Mouse (Mus musculus): ENCODE results near the gene Tpgs1. TPM values are rescaled to one million over a fixed set of nuclear protein-coding genes. Genes with fewer than 3 reads are reported as not detected.
"Not testable (repeated sequence)": the region's sequence is repeated elsewhere in the genome, so short reads cannot be mapped to it uniquely, and the experiment has no call there.

The Tpgs1 gene
- total and polyA plus RNA-seq, 2 experiments from 2014 or later, result 64.2 to 128 TPM

DNA sequence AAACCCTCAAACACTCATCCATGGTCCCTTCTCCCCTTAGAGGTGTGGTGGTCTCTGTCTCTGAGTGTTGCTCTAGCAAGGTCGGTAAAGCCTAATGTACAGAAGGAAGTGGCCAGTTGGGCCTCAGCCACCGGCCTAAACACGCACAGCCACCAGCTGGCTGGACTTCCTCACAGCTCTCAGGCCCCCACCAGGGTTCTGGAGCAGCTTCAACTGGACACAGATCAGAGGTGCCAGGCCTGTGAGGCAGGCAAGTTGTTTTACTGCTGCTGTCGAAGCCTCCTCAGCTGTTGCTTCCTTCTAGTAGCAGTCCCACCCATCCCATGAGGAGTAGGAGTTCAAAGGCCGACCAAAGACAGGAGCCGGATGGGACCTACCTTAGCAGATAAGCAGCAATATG lies 28.7 kb downstream of the Tpgs1 start:
- no peak overlapping the region for H3K4me2 ChIP-seq (ENCODE audit: low read depth)
- H3K27ac ChIP-seq (ENCODE audit: low read depth, low read length), result no peak overlapping the region
- WGBS, result 76% methylated on average over 6 of the region's 6 CpGs
- H3K36me3 ChIP-seq (ENCODE audit: insufficient read depth), result no peaks in the 10 kb centered on the region
- peaks cover 6% of the 10 kb centered on the region; the same call in 1 of the 2 replicates for H3K4me1 ChIP-seq (ENCODE audit: insufficient read depth)
- H3K9me3 ChIP-seq (ENCODE audit: low read length), result no peaks in the 10 kb centered on the region
- no peak overlapping the region for H3K9ac ChIP-seq
- no peaks in the 10 kb centered on the region for H3K27me3 ChIP-seq (ENCODE audit: insufficient read depth, low read length)
- no peak for DNase-seq
- H3K4me3 ChIP-seq (ENCODE audit: low read depth, low read length), result no peak overlapping the region
- ATAC-seq, result no peak
- no peak for TF ChIP-seq CTCF (IDR thresholded peaks at IDR 0.05; ENCODE audit: low read depth)

DNA sequence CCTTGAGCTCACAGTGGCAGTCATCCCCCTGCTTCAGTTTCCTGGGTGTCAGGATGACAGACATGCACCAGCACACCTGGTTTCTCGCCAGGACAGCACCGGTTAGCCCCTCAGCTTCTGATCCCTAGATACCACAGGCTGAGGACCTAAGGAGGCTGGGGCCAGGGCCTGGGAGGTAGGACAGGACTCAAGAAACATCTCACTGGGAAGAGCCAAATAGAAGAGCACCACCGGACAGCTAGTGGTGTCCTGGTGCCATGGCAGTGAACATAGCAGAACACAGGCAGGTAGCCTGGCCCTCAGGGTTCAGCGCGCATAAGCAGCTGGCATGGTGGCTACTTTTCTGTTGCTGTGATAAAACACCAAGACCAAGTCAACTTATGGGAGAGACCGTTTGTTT lies 29.3 kb downstream of the Tpgs1 start:
- 92% methylated on average over 6 of the region's 6 CpGs for WGBS
- H3K9me3 ChIP-seq (ENCODE audit: low read length), result no peaks in the 10 kb centered on the region
- H3K36me3 ChIP-seq (ENCODE audit: insufficient read depth), result no peaks in the 10 kb centered on the region
- no peaks in the 10 kb centered on the region for H3K27me3 ChIP-seq (ENCODE audit: insufficient read depth, low read length)
- H3K4me1 ChIP-seq (ENCODE audit: insufficient read depth), result peaks cover 6% of the 10 kb centered on the region; the same call in 1 of the 2 replicates
- no peak for DNase-seq
- TF ChIP-seq CTCF (IDR thresholded peaks at IDR 0.05; ENCODE audit: low read depth), result no peak
- H3K27ac ChIP-seq (ENCODE audit: low read depth, low read length), result no peak overlapping the region
- no peak for ATAC-seq
- H3K9ac ChIP-seq, result no peak overlapping the region
- no peak overlapping the region for H3K4me2 ChIP-seq (ENCODE audit: low read depth)
- H3K4me3 ChIP-seq (ENCODE audit: low read depth, low read length), result no peak overlapping the region

DNA sequence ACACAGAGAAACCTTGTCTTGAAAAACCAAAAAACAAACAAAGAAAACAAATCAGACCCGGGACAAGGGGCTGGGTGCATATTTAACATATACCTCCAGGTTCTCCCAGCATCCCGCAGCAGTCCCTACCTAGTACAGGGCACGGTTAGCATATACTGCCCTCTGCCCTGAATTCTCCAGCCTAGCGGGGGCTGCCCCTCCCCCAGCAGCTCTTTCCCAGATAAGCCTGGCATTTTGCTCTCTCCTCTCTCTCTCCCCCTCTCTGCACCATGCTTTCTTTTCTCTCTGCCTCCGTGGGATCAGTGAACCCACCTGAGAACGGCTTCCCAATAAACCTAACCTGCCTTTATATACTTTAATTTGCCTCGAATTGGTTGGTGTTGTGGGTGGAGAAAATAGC lies 31.5 kb downstream of the Tpgs1 start:
- no peak overlapping the region for H3K27ac ChIP-seq (ENCODE audit: low read depth, low read length)
- 54% methylated on average over 7 of the region's 7 CpGs for WGBS

DNA sequence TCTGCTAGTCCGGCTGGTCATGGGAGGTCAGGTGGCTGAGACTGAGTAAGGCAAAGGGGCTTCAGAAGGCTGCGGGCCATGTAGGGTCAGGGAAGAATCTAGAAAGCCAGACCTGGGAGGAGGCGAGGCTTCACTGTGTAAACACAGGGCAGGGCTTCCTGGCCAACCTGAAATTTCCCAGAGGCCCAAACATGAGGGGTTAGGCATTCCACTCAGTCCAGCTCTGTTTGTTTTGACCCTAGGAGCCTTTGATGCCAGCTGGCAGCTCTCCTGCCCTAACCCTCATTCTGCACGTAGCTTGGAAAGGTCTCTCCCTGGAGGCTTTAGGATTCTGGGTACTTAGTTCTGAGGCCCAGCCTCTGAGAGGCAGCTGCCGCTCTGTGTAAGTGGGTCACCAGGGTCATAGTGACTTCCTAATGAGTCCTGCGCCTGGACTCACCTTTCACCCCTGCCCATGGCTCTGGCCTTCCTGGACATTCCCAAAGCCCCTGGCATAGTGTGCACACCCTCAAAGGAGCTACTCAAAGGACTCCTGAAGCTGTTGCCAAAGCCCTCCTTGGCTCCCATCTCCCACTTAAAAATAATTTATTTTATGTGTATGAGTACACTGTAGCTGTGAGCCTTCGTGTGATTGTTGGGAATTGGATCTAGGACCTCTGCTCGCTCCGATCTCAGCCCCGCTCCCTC lies 32.4 kb downstream of the Tpgs1 start:
- Histone ChIP-seq H3K4me3 (ENCODE audit: low read depth, low read length) (no peak overlapping the region), H3K4me1 (ENCODE audit: insufficient read depth) (peaks cover 14% of the 10 kb centered on the region; the same call in 1 of the 2 replicates), H3K27me3 (ENCODE audit: insufficient read depth, low read length) (no peaks in the 10 kb centered on the region), H3K4me2 (ENCODE audit: low read depth) (no peak overlapping the region), H3K9ac (no peak overlapping the region), H3K27ac (ENCODE audit: low read depth, low read length) (no peak overlapping the region), H3K9me3 (ENCODE audit: low read length) (no peaks in the 10 kb centered on the region), H3K36me3 (ENCODE audit: insufficient read depth) (no peaks in the 10 kb centered on the region)
- WGBS, result 69% methylated on average over 10 of the region's 10 CpGs
- no peak for ATAC-seq
- DNase-seq, result no peak
- no peak for TF ChIP-seq CTCF (IDR thresholded peaks at IDR 0.05; ENCODE audit: low read depth)

More for the DNA sequence above, 31.5 kb downstream of the Tpgs1 start:
- H3K9me3 ChIP-seq (ENCODE audit: low read length), result no peaks in the 10 kb centered on the region
- H3K9ac ChIP-seq, result no peak overlapping the region
- no peaks in the 10 kb centered on the region for H3K36me3 ChIP-seq (ENCODE audit: insufficient read depth)
- H3K27me3 ChIP-seq (ENCODE audit: insufficient read depth, low read length), result no peaks in the 10 kb centered on the region
- no peak for ATAC-seq
- peaks cover 10% of the 10 kb centered on the region for H3K4me1 ChIP-seq (ENCODE audit: insufficient read depth)
- H3K4me2 ChIP-seq (ENCODE audit: low read depth), result no peak overlapping the region
- no peak for TF ChIP-seq CTCF (IDR thresholded peaks at IDR 0.05; ENCODE audit: low read depth)
- no peak overlapping the region for H3K4me3 ChIP-seq (ENCODE audit: low read depth, low read length)
- DNase-seq, result no peak

DNA sequence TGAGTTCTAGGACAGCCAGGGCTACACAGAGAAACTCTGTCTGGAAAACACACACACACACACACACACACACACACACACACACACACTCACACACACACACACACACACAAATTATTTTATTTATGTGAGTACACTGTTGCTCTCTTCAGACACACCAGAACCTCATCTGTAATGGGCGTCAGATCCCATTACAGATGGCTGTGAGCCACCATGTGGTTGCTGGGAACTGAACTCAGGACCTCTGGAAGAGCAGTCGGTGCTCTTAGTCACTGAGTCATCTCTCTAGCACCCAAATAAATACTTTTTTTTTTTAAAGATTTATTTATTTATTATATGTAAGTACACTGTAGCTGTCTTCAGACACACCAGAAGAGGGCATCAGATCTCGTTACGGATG lies 33.8 kb downstream of the Tpgs1 start:
- peaks cover 14% of the 10 kb centered on the region; the same call in 1 of the 2 replicates for H3K4me1 ChIP-seq (ENCODE audit: insufficient read depth)
- H3K36me3 ChIP-seq (ENCODE audit: insufficient read depth); H3K9ac ChIP-seq; H3K27me3 ChIP-seq (ENCODE audit: insufficient read depth, low read length); H3K9me3 ChIP-seq (ENCODE audit: low read length); ATAC-seq; DNase-seq; H3K4me3 ChIP-seq (ENCODE audit: low read depth, low read length); H3K4me2 ChIP-seq (ENCODE audit: low read depth); H3K27ac ChIP-seq (ENCODE audit: low read depth, low read length): not testable (repeated sequence)
- 92% methylated on average over 3 of the region's 4 CpGs for WGBS

DNA sequence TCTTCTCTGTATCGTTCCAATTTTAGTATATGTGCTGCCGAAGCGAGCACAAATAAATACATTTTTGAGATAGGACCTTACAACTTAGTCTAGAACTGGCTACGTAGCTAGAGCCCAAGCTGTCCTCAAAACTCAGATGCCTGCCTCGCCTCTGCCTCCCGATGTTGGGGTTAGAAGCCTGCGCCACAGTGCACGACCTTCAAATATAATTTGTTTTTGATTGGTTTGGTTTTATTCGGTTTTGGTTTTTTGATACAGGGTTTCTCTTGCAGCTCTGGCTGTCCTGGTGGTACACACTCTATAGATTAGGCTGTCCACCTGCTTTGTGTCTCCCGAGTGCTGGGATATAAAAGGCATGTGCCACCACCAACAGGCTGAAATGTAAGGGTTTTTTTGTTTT lies 34.4 kb downstream of the Tpgs1 start:
- Histone ChIP-seq H3K4me1 (ENCODE audit: insufficient read depth) (peaks cover 14% of the 10 kb centered on the region; the same call in 1 of the 2 replicates), H3K4me3 (ENCODE audit: low read depth, low read length) (peak overlapping the region; percentile 85), H3K4me2 (ENCODE audit: low read depth) (peak overlapping the region; percentile 77), H3K36me3 (ENCODE audit: insufficient read depth) (no peaks in the 10 kb centered on the region), H3K9me3 (ENCODE audit: low read length) (no peaks in the 10 kb centered on the region), H3K27me3 (ENCODE audit: insufficient read depth, low read length) (no peaks in the 10 kb centered on the region), H3K27ac (ENCODE audit: low read depth, low read length) (peak overlapping the region; percentile 60; the same call in 1 of the 2 replicates), H3K9ac (peak overlapping the region; percentile 41; the same call in 1 of the 2 replicates)
- TF ChIP-seq CTCF (IDR thresholded peaks at IDR 0.05; ENCODE audit: low read depth), result no peak; the same call in 1 of the 2 replicates
- DNase-seq, result no peak
- no peak for ATAC-seq
- 75% methylated on average over 10 of the region's 10 CpGs for WGBS

All from forebrain, postnatal 0 days (tissue).